Mouse (Mus musculus) C2C12 (cell line): ENCODE measurements around the gene Acy3.

Experiments
- CTCF ChIP-seq: IDR thresholded peaks from one replicate; pipeline ENCODE4 v1.5.1; 2011; ENCODE audit not compliant: control insufficient read depth, insufficient read depth, insufficient read length
- MYOD1 ChIP-seq: IDR thresholded peaks from one replicate; pipeline ENCODE4 v1.6.1; 2011; ENCODE audit warnings: low read depth; ENCODE audit not compliant: control insufficient read depth, insufficient read length

- TF ChIP-seq MYOD1: no peak
- no peak for TF ChIP-seq CTCF
Observed at GRCm38 (mm10) chr19:3967258-3967657, 19.1 kb upstream of the Acy3 start.
